Mouse (Mus musculus) cerebellum, adult 2 months (tissue): ENCODE measurements at regions not wholly inside any gene's neighbourhood (a gene's known extent, or its start where the extent isn't known, plus 50 kb on each side); places are given as distances from the start of the nearest gene placed in this dataset.

Experiments
- CTCF ChIP-seq: fragments of 200-500 bp; IDR thresholded peaks from 2 replicates; pipeline ENCODE4 v1.5.1; 2011; ENCODE audit warnings: low read depth, mild to moderate bottlenecking, control low read depth, low read length, moderate library complexity, borderline replicate concordance; ENCODE audit not compliant: insufficient read depth
- POLR2A ChIP-seq: fragments of 200-500 bp; IDR thresholded peaks from 2 replicates; pipeline ENCODE4 v1.6.1; 2011; ENCODE audit warnings: low read length, control low read depth, borderline replicate concordance; ENCODE audit not compliant: insufficient read depth

DNA sequence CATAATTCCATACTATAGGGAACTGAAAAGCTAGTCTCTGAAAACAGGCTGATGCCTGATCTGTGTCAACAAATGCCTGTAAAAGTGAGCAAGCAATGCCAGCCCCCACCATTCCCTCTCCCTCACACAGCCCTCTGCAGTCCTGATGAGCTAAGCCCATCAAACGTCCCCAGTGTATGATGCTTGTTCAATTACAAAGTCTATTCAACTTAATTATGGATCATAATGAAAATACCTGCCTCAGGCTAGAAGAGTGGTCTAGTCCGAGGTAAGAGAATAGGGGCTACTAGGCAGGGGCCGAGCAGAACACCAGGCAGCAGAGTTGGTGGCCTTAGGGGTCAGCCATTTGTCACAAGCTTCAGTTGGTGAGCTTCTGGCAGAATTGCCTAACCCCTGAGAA, 71.3 kb downstream of the Prdm13 start:
- no peak for TF ChIP-seq POLR2A
- no peak for TF ChIP-seq CTCF
